Mouse (Mus musculus): Measurements from ENCODE around the gene Dnmt3a. TPM values are rescaled to one million over a fixed set of nuclear protein-coding genes. Genes with fewer than 3 reads are reported as not detected.
A peak's percentile ranks its signal among the peaks of the same experiment; 100 is the strongest.

Dnmt3a gene
- total and polyA plus RNA-seq, 2 experiments from 2014 or later = 88.5 to 130 TPM

GRCm38 (mm10) chr12:3959791-3960543 lies 154.2 kb downstream of the Dnmt3a start:
- Histone ChIP-seq H3K4me3 (ENCODE audit: low read depth, low read length) (peak overlapping the region; percentile 53), H3K4me2 (ENCODE audit: low read depth, low read length, poor library complexity, severe bottlenecking) (peak overlapping the region; percentile 87), H3K4me1 (ENCODE audit: insufficient read depth, low read length) (0 out of 2 replicates have a peak, but pooled peaks cover 3% of the 10 kb centered on the region), H3K36me3 (ENCODE audit: insufficient read depth, low read length) (peaks cover 11% of the 10 kb centered on the region; the same call in 1 of the 2 replicates), H3K9ac (replicated peaks; ENCODE audit: low read length, poor library complexity, severe bottlenecking) (peak overlapping the region; percentile 83), H3K9me3 (ENCODE audit: low read length) (no peaks in the 10 kb centered on the region), H3K27me3 (ENCODE audit: insufficient read depth, low read length) (0 out of 2 replicates have a peak, but pooled peaks cover 2% of the 10 kb centered on the region), H3K27ac (ENCODE audit: low read depth, low read length) (peak overlapping the region; percentile 97)
- ATAC-seq (ENCODE audit: low FRiP score) (peak; percentile 96), DNase-seq (ENCODE audit: low spot score) (peak; percentile 96)
- 2% methylated on average over 53 of the region's 53 CpGs for WGBS
- TF ChIP-seq CTCF (IDR thresholded peaks at IDR 0.05) = no peak

DNA sequence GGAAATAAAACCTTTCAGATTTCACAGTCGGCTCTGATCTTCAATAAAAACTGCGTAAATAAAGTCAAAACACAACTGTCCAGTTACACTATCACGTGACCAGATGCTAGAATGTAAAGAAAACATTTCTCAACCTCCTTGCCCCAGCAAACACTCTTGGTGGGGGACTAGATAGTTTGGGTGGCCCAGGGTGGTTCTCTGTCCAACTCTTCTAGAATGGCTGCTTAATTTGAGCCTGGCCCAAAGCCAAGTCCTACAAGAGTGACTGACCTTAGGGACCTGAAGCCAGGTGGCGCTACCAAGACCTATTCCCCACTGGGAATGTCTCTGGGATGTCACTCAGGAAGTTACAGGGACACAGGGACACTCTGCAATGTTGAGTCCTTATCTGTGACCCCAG lies 154.7 kb downstream of the Dnmt3a start:
- TF ChIP-seq CTCF (IDR thresholded peaks at IDR 0.05) = peak; percentile 51
- Histone ChIP-seq H3K27me3 (ENCODE audit: insufficient read depth, low read length) (no peaks in the 10 kb centered on the region), H3K27ac (ENCODE audit: low read depth, low read length) (peak overlapping the region; percentile 97), H3K9ac (replicated peaks; ENCODE audit: low read length, poor library complexity, severe bottlenecking) (peak overlapping the region; percentile 83; the same call in 1 of the 2 replicates), H3K4me1 (ENCODE audit: insufficient read depth, low read length) (0 out of 2 replicates have a peak, but pooled peaks cover 3% of the 10 kb centered on the region), H3K9me3 (ENCODE audit: low read length) (no peaks in the 10 kb centered on the region), H3K36me3 (ENCODE audit: insufficient read depth, low read length) (peaks cover 16% of the 10 kb centered on the region), H3K4me2 (ENCODE audit: low read depth, low read length, poor library complexity, severe bottlenecking) (peak overlapping the region; percentile 87), H3K4me3 (ENCODE audit: low read depth, low read length) (peak overlapping the region; percentile 53)
- ATAC-seq (ENCODE audit: low FRiP score) = no peak
- 45% methylated on average over 4 of the region's 4 CpGs for WGBS
- DNase-seq (ENCODE audit: low spot score) = peak; percentile 47

Other genes with a start within 250 kb of the Dnmt3a start
- gene Dtnb, start 233.6 kb upstream of the Dnmt3a start, total RNA-seq (2014; rRNA removed) = 57.3 and 58.1 TPM in 2 replicates
- 51.5 and 52.0 TPM in 2 replicates for gene Dtnb, start 233.6 kb upstream of the Dnmt3a start, polyA plus RNA-seq (2015; fragmentation: Nextera tagmentation; extraction: Ambion mirVana)
- 2.2 and 2.4 TPM in 2 replicates for gene Pomc, start 148.9 kb downstream of the Dnmt3a start, total RNA-seq (2014; rRNA removed)
- gene Pomc, start 148.9 kb downstream of the Dnmt3a start, polyA plus RNA-seq (2015; fragmentation: Nextera tagmentation; extraction: Ambion mirVana) = 7.9 and 9.8 TPM in 2 replicates
- gene Efr3b, start 232.9 kb downstream of the Dnmt3a start, total RNA-seq (2014; rRNA removed) = 111 and 117 TPM in 2 replicates
- 30.1 and 32.8 TPM in 2 replicates for gene Efr3b, start 232.9 kb downstream of the Dnmt3a start, polyA plus RNA-seq (2015; fragmentation: Nextera tagmentation; extraction: Ambion mirVana)